Mouse (Mus musculus): ENCODE data around the gene Gm10118. TPM values are rescaled to one million over a fixed set of nuclear protein-coding genes. Genes with fewer than 3 reads are reported as not detected.

The Gm10118 gene
- polyA plus RNA-seq, 1 experiment, result not detected

- no peak overlapping the region for H3ac ChIP-seq (ENCODE audit: control insufficient read depth, insufficient read length)
- no peaks in the 10 kb centered on the region for H3K79me2 ChIP-seq (ENCODE audit: control insufficient read depth, insufficient read depth)
- no peak overlapping the region for H3K4me3 ChIP-seq
- H3K27me3 ChIP-seq (ENCODE audit: control insufficient read depth, insufficient read depth, insufficient read length), result no peaks in the 10 kb centered on the region
- no peaks in the 10 kb centered on the region for H3K36me3 ChIP-seq (ENCODE audit: control insufficient read depth, insufficient read depth)
- TF ChIP-seq POLR2A (IDR thresholded peaks at IDR 0.05; ENCODE audit: insufficient read length, low read depth) (no peak), USF1 (IDR thresholded peaks at IDR 0.05; ENCODE audit: low read depth) (no peak), POLR2AphosphoS2 (IDR thresholded peaks at IDR 0.05; ENCODE audit: insufficient read length, low read depth) (no peak), MYOD1 (IDR thresholded peaks at IDR 0.05; ENCODE audit: control insufficient read depth in 1 of 3, insufficient read length in 2 of 3, low read depth in 2 of 3) (no peak)
- H3K4me2 ChIP-seq (ENCODE audit: low read depth), result no peak overlapping the region
Measured at GRCm38 (mm10) chr10:63886449-63887088, 40.7 kb downstream of the Gm10118 start.

GRCm38 (mm10) chr10:63880462-63880903, 46.8 kb downstream of the Gm10118 start:
- Histone ChIP-seq H3K36me3 (ENCODE audit: control insufficient read depth, insufficient read depth) (no peaks in the 10 kb centered on the region), H3K27me3 (ENCODE audit: control insufficient read depth, insufficient read depth, insufficient read length) (no peaks in the 10 kb centered on the region), H3ac (ENCODE audit: control insufficient read depth, insufficient read length) (no peak overlapping the region), H3K79me2 (ENCODE audit: control insufficient read depth, insufficient read depth) (no peaks in the 10 kb centered on the region), H3K4me2 (ENCODE audit: low read depth) (no peak overlapping the region), H3K4me3 (no peak overlapping the region)
- no peak for TF ChIP-seq MYOD1 (IDR thresholded peaks at IDR 0.05; ENCODE audit: control insufficient read depth in 1 of 3, insufficient read length in 2 of 3, low read depth in 2 of 3)
- no peak for TF ChIP-seq REST (IDR thresholded peaks at IDR 0.05; ENCODE audit: insufficient read depth, insufficient read length)
- no peak for TF ChIP-seq CEBPB (IDR thresholded peaks at IDR 0.05; ENCODE audit: insufficient read depth, poor library complexity, severe bottlenecking)
- TF ChIP-seq MYOG (IDR thresholded peaks at IDR 0.05; ENCODE audit: control insufficient read depth in 1 of 3, insufficient read depth in 1 of 3, insufficient read length in 2 of 3, low read depth in 2 of 3), result no peak
- no peak for TF ChIP-seq MAX (IDR thresholded peaks at IDR 0.05; ENCODE audit: low read depth)
- TF ChIP-seq POLR2A (IDR thresholded peaks at IDR 0.05; ENCODE audit: insufficient read length, low read depth), result no peak
- no peak for TF ChIP-seq TCF12 (IDR thresholded peaks at IDR 0.05; ENCODE audit: insufficient read depth, poor library complexity, severe bottlenecking)
- TF ChIP-seq USF1 (IDR thresholded peaks at IDR 0.05; ENCODE audit: low read depth), result no peak
- no peak for TF ChIP-seq E2F4 (IDR thresholded peaks at IDR 0.05; ENCODE audit: insufficient read depth)
- no peak for TF ChIP-seq TCF3 (IDR thresholded peaks at IDR 0.05; ENCODE audit: insufficient read length, low read depth)
- TF ChIP-seq POLR2AphosphoS2 (IDR thresholded peaks at IDR 0.05; ENCODE audit: insufficient read length, low read depth), result no peak
- TF ChIP-seq SRF (IDR thresholded peaks at IDR 0.05; ENCODE audit: control insufficient read depth, insufficient read length, low read depth), result no peak

Other genes starting within 250 kb of the Gm10118 start
- gene Lrrtm3, start 162.8 kb upstream of the Gm10118 start, polyA plus RNA-seq (2012; fragmentation: generic; extraction: Trizol), result 0.01 TPM